17 mouse cellular contexts compared by ENCODE assay signal in the genomic region with DNA sequence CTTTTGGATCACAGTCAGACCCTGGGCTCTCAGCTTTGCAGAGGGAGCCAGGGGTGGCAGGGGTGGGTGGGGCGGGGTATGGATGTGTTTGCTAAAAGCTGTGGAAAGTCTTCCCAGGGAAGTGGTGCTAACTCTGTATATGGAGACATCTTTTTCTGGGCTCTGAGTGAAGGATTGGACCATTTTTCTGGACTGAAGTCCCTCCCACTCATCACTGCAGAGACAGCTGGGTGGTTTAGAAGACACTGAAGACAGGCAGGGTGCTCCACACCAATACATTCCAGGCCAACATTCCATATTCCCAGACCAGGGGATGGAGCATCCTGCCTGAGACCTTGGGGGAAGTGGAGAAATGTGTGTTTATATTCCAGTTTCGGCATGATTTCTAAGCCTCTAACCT.
"Had no signal": no experiment of that assay in that cellular context is flagged by ENCODE, and none has a peak within 500 bp of the region (broad histone marks: within the 10 kb centered on the region; RNA-seq: fewer than 3 reads in every experiment).

No protein-coding gene starts in this region.

- H3K9me3 ChIP-seq: liver, embryonic 13.5 days; liver, embryonic 15.5 days; lung, embryonic 15.5 days; megakaryocyte, embryonic 14.5 days; midbrain, embryonic 12.5 days; neural tube, embryonic 12.5 days; stomach, embryonic 15.5 days had no signal

- H3K27me3 ChIP-seq: lung, embryonic 15.5 days; neural tube, embryonic 12.5 days; stomach, embryonic 15.5 days had no signal

- DNase-seq: liver, embryonic 13.5 days; liver, postnatal 0 days; lung, adult 2 months; lung, postnatal 14 days; lung, postnatal 36 days; right cerebral cortex, postnatal 14 days; thymus, postnatal 14 days; thymus, postnatal 36 days had no signal

- H3K27ac ChIP-seq: liver, embryonic 13.5 days; liver, embryonic 15.5 days; lung, embryonic 15.5 days; macrophage; midbrain, embryonic 12.5 days; neural tube, embryonic 12.5 days; stomach, embryonic 15.5 days; stomach, postnatal 0 days had no signal

- ATAC-seq: liver, postnatal 0 days; lung, postnatal 0 days had no signal

- H3K4me1 ChIP-seq: neural tube, embryonic 12.5 days; stomach, embryonic 15.5 days had no signal

- H3K4me3 ChIP-seq: liver, embryonic 13.5 days; liver, embryonic 15.5 days; lung, embryonic 15.5 days; midbrain, embryonic 12.5 days; neural tube, embryonic 12.5 days; stomach, embryonic 15.5 days had no signal

- H3K4me2 ChIP-seq: liver, embryonic 13.5 days; liver, embryonic 15.5 days; lung, embryonic 15.5 days; midbrain, embryonic 12.5 days; neural tube, embryonic 12.5 days; stomach, embryonic 15.5 days had no signal

- H3K9ac ChIP-seq: liver, embryonic 13.5 days; liver, embryonic 15.5 days; liver, postnatal 0 days; lung, embryonic 15.5 days; midbrain, embryonic 12.5 days; neural tube, embryonic 12.5 days; stomach, embryonic 15.5 days had no signal

- H3K36me3 ChIP-seq: liver, embryonic 13.5 days; liver, embryonic 15.5 days; lung, embryonic 15.5 days; midbrain, embryonic 12.5 days; neural tube, embryonic 12.5 days; stomach, embryonic 15.5 days had no signal
